Mouse (Mus musculus) lung, embryonic 16.5 days (tissue): ENCODE measurements at regions not wholly inside any gene's neighbourhood (a gene's known extent, or its start where the extent isn't known, plus 50 kb on each side); places are given as distances from the start of the nearest gene placed in this dataset.

Experiments
- ATAC-seq: fragments of 200-750 bp; cut with Nextera tagmentation; 2 replicates; pipeline ENCODE4 v1.8.0; 2017; ENCODE audit warnings: low read depth, mild to moderate bottlenecking, moderate library complexity
- H3K27ac ChIP-seq: fragments of 300-500 bp; sonication (generic); 2 replicates; pipeline ENCODE4 v1.5.1; 2014; ENCODE audit warnings: mild to moderate bottlenecking, control low read depth, low read length
- H3K27me3 ChIP-seq: fragments of 300-500 bp; sonication (generic); 2 replicates; pipeline ENCODE4 v1.6.1; 2014; ENCODE audit warnings: low read depth, low read length, mixed read lengths; ENCODE audit not compliant: control insufficient read depth, insufficient read depth
- H3K36me3 ChIP-seq: fragments of 300-500 bp; sonication (generic); 2 replicates; pipeline ENCODE4 v1.6.1; 2014; ENCODE audit warnings: low read length; ENCODE audit not compliant: control insufficient read depth, insufficient read depth
- H3K4me1 ChIP-seq: fragments of 300-500 bp; sonication (generic); replicated peaks from 2 replicates; pipeline ENCODE4 v1.6.1; 2014; ENCODE audit warnings: low read length, mixed read lengths; ENCODE audit not compliant: control insufficient read depth, insufficient read depth
- H3K4me2 ChIP-seq: fragments of 300-500 bp; sonication (generic); 2 replicates; pipeline ENCODE4 v1.6.1; 2014; ENCODE audit warnings: low read depth, low read length, control low read depth
- H3K4me3 ChIP-seq: fragments of 300-500 bp; sonication (generic); 2 replicates; pipeline ENCODE4 v1.5.1; 2014; ENCODE audit warnings: mild to moderate bottlenecking, low read length, control low read depth
- H3K9ac ChIP-seq: fragments of 300-500 bp; sonication (generic); 2 replicates; pipeline ENCODE4 v1.6.1; 2014; ENCODE audit warnings: low read length, control low read depth
- H3K9me3 ChIP-seq: fragments of 300-500 bp; sonication (generic); 2 replicates; pipeline ENCODE4 v1.6.1; 2016; ENCODE audit warnings: low read length; ENCODE audit not compliant: control insufficient read depth
- WGBS: fragments of 180-500 bp; shearing (Covaris S2); extraction: QIAGEN DNeasy Blood & Tissue Kit; methylation state at CpG from one replicate; pipeline ENCODE4 v1.1.7; 2014; 5-methylcytosine and 5-hydroxymethylcytosine counted together

DNA sequence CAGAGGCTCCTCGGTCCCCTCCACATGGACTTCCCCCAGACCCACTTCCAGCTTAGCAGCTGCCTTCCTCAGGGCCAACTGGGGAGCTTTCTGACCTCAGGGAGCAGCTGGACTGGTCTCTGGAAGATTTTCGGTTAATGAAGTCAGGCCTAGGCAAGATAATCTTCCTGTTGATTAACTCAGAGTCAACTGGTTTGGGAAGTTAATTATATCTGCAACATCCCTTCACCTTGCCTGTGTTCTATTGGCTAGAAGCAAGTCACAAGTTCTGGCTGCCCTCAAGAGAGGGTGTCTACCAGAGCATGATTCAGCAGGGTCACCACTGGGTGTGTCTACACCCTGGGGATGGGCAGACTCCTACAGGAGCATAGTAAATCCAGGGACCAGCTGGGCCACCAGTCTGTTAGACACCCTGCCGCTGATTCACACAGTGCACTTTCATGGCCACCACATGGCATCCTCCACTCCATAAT, 53.9 kb upstream of the Maml3 start:
- H3K9ac ChIP-seq = no peak overlapping the region
- no peak for ATAC-seq
- no peaks in the 10 kb centered on the region for H3K36me3 ChIP-seq
- peaks cover 5% of the 10 kb centered on the region for H3K4me1 ChIP-seq
- no peak overlapping the region for H3K27ac ChIP-seq
- H3K27me3 ChIP-seq = no peaks in the 10 kb centered on the region
- 88% methylated on average over 3 of the region's 3 CpGs for WGBS
- no peak overlapping the region for H3K4me2 ChIP-seq
- peaks cover 6% of the 10 kb centered on the region for H3K9me3 ChIP-seq
- no peak overlapping the region for H3K4me3 ChIP-seq

DNA sequence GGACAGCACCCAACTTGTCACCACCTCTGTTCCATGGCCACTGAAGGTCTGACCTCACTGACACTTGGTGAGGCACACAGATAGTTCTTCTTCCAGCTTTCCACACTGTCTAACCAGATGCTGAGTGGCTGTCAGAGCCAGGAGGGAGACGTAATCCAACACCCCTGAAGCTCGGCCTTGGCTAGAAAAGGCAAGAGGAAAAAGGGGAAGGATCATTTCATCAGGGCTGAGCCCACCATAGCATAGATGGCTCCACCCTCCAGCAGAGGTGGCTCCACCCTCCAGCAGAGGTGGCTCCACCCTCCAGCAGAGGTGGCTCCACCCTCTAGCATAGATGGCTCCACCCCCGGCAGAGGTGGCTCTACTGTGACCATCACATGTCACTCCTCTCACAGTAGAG, 56.8 kb upstream of the Maml3 start:
- Histone ChIP-seq H3K9me3 (no peaks in the 10 kb centered on the region), H3K4me1 (peaks cover 6% of the 10 kb centered on the region), H3K27me3 (no peaks in the 10 kb centered on the region), H3K36me3 (no peaks in the 10 kb centered on the region), H3K4me2 (no peak overlapping the region), H3K27ac (no peak overlapping the region), H3K9ac (no peak overlapping the region), H3K4me3 (no peak overlapping the region)
- 40% methylated on average over 3 of the region's 3 CpGs for WGBS
- peak; percentile 88 for ATAC-seq

DNA sequence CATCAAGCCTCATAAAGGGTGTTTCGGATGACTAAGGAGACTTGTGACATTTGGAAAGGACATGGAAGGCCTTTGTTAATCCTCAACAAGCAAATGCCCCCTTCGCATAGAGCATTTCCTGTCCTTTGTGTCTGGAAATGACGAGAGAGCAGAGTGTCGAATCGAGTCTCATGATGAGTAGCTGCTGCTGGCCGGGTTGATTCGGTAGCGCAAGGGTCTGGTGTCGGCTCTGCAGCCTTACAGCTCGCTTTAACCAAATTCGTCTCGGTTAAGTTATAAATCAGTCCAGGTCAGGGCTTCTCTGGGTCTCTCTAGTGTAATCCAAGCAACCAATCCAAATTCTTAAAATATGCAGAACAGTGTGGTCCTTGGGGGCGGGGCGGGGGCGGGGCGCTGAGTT, 59.1 kb upstream of the Maml3 start:
- Histone ChIP-seq H3K4me1 (peaks cover 6% of the 10 kb centered on the region), H3K4me2 (peak overlapping the region; percentile 34), H3K4me3 (peak overlapping the region; percentile 14; the same call in 1 of the 2 replicates), H3K9me3 (no peaks in the 10 kb centered on the region), H3K27me3 (no peaks in the 10 kb centered on the region), H3K9ac (peak overlapping the region; percentile 48), H3K36me3 (no peaks in the 10 kb centered on the region), H3K27ac (peak overlapping the region; percentile 49)
- 43% methylated on average over 16 of the region's 16 CpGs for whole genome bisulfite sequencing
- ATAC-seq = peak; percentile 56

DNA sequence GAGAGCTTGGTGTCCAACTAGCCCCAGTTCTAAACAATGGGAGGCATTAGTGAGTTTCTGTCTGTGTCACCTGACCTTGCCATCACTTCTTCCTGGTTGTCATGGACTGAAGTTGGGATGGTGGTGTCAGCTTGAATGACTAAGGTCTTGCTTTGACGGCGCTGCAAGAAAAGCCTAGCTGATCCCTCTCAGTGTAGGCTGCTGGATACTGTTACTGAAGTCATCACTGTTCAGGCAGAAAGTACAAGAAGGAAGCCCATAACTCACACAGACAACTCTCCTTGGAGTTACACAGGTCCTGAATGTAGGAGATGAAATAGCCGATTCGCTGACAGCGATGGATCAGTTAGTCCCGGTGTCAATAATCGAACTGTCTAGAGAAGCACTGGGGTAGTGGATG, 62.5 kb upstream of the Maml3 start:
- Histone ChIP-seq H3K4me3 (no peak overlapping the region), H3K9me3 (no peaks in the 10 kb centered on the region), H3K4me2 (no peak overlapping the region), H3K9ac (no peak overlapping the region), H3K27me3 (no peaks in the 10 kb centered on the region), H3K36me3 (no peaks in the 10 kb centered on the region), H3K27ac (no peak overlapping the region), H3K4me1 (peaks cover 6% of the 10 kb centered on the region)
- 91% methylated on average over 7 of the region's 7 CpGs for WGBS
- ATAC-seq = no peak

DNA sequence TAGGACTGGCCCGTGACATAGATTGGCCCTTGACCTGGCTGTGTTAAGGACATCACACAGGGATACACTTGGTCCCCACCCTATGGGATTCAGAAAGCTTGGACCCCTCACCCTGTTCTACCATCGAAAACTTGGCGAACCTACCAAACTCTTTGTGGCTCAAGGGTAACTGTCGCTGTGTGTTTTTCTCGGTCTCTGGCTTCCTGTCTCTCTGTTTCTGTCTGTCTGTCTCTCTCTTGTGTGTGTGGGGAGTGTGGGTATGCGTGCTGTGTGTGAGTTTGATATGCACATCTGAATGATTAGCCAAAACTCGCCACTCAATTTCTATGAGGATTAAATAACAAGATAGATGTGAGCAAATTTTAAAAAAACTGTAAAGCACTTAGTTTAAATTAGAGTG, 66.0 kb upstream of the Maml3 start:
- Histone ChIP-seq H3K36me3 (no peaks in the 10 kb centered on the region), H3K4me1 (peaks cover 4% of the 10 kb centered on the region), H3K27ac (no peak overlapping the region), H3K4me3 (no peak overlapping the region), H3K27me3 (no peaks in the 10 kb centered on the region), H3K4me2 (no peak overlapping the region), H3K9ac (no peak overlapping the region), H3K9me3 (no peaks in the 10 kb centered on the region)
- ATAC-seq = no peak
- WGBS = 83% methylated on average over 7 of the region's 7 CpGs

DNA sequence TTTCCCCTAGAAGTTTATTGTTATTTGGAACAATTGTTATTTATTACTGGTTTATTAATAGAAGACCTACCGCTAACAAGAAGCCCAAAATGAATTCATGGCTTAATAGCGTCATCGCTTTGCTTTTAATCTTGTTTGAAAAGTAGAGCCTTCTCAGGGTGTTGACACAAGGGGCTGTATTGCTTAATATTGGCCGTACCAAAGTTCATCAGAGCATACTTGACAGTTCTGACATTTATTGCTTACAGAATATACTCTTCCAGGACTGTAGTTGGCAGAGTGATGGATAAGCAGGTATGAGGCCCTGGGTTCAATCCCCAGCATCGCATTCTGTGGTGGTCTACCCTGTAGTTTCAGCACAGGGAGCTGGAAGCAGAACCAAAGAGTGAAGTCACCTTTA, 66.4 kb upstream of the Maml3 start:
- H3K27ac ChIP-seq = no peak overlapping the region
- H3K36me3 ChIP-seq = no peaks in the 10 kb centered on the region
- no peak overlapping the region for H3K4me2 ChIP-seq
- peaks cover 8% of the 10 kb centered on the region for H3K4me1 ChIP-seq
- no peak overlapping the region for H3K9ac ChIP-seq
- no peaks in the 10 kb centered on the region for H3K9me3 ChIP-seq
- H3K27me3 ChIP-seq = no peaks in the 10 kb centered on the region
- ATAC-seq = no peak
- H3K4me3 ChIP-seq = no peak overlapping the region
- whole genome bisulfite sequencing = 77% methylated on average over 5 of the region's 5 CpGs

DNA sequence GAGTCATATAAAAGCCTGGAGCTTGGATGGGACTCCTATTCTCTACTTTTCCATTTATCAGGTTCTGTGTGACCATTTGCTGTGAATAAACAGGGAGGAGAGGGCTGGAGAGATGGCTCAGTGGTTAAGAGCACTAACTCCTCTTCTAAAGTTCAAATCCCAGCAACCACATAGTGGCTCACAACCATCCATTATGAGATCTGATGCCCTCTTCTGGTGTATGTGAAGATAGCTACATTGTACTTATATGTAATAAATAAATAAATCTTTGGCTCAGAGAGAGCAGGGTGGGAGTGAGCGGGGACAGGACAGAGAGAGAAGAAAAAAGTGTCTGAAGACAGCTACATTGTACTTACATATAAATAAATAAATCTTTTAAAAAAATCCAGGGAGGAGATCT, 68.6 kb upstream of the Maml3 start:
- H3K9me3 ChIP-seq = no peaks in the 10 kb centered on the region
- H3K9ac ChIP-seq = no peak overlapping the region
- no peak overlapping the region for H3K4me3 ChIP-seq
- no peaks in the 10 kb centered on the region for H3K27me3 ChIP-seq
- no peak overlapping the region for H3K4me2 ChIP-seq
- H3K36me3 ChIP-seq = no peaks in the 10 kb centered on the region
- no peak for ATAC-seq
- H3K27ac ChIP-seq = no peak overlapping the region
- peaks cover 13% of the 10 kb centered on the region for H3K4me1 ChIP-seq
- 85% methylated on average over 1 of the region's 1 CpGs for WGBS

DNA sequence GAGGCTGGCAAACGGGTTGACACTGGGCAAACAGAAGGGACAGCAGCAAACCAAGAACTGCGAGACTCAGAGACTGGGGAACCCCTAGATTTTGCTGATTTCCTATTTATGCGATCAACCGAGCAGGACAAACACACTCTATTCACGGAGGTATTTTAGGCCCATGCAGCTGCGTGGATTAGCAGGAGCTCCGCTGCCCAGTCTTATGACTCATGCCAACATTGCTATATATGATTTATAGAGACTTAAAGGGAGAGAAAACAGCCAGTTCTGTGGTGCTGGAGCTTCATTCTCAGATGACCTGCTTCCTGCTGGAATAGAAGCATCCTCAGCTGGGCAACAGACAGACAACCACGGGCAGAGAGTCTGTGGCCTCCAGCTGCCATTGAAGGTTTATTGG, 71.2 kb upstream of the Maml3 start:
- no peak for ATAC-seq
- H3K4me2 ChIP-seq = no peak overlapping the region
- H3K4me1 ChIP-seq = peaks cover 38% of the 10 kb centered on the region
- H3K9ac ChIP-seq = no peak overlapping the region
- H3K9me3 ChIP-seq = no peaks in the 10 kb centered on the region
- H3K4me3 ChIP-seq = no peak overlapping the region
- 51% methylated on average over 8 of the region's 8 CpGs for WGBS
- H3K27me3 ChIP-seq = no peaks in the 10 kb centered on the region
- no peak overlapping the region for H3K27ac ChIP-seq
- H3K36me3 ChIP-seq = no peaks in the 10 kb centered on the region

DNA sequence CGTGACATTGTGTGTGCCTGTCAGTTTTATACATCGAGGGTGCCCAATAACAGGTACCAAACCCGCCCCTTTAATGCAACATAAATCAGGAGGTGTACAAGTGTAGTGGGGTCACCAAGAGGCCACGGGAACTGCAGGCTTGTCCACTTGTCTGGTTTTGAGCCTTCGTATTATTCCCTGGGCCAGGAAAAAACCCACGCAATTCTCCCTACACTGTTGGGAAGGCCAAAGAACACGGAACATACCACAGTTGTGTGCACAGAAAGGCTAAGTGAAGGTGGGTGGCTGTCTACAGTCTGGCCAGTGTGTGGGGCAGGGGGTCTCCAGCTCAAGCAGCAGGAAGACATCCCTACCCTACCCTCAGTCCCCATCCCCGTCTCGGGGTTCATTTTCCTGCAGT, 74.0 kb upstream of the Maml3 start:
- Histone ChIP-seq H3K4me2 (peak overlapping the region; percentile 55), H3K9me3 (no peaks in the 10 kb centered on the region), H3K36me3 (no peaks in the 10 kb centered on the region), H3K4me1 (peaks cover 44% of the 10 kb centered on the region), H3K4me3 (no peak overlapping the region), H3K27ac (peak overlapping the region; percentile 97), H3K9ac (peak overlapping the region; percentile 62), H3K27me3 (no peaks in the 10 kb centered on the region)
- WGBS = 54% methylated on average over 9 of the region's 9 CpGs
- ATAC-seq = no peak

DNA sequence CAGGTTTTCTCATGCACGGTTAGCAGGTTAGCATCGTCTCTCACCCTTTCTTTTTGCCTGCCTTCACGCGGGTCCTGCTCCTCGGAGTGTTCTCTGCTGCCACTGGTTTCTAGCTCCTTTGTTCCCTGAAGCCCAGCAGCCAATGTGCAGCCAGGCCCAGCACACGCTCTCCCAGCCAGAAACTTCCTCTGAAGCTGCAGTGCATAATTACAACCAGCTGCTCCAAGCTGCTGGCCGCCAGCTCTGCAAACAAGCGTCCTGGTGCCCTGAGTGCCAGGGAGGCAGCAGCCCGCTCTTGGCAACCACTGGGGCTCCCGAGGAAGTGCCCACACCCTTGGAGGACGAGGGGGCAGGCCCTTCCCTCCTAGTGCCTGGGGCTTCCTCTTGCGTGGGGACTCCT, 74.8 kb upstream of the Maml3 start:
- H3K9me3 ChIP-seq = no peaks in the 10 kb centered on the region
- peaks cover 44% of the 10 kb centered on the region for H3K4me1 ChIP-seq
- WGBS = 2% methylated on average over 12 of the region's 12 CpGs
- H3K27ac ChIP-seq = peak overlapping the region; percentile 97
- no peaks in the 10 kb centered on the region for H3K27me3 ChIP-seq
- no peaks in the 10 kb centered on the region for H3K36me3 ChIP-seq
- peak overlapping the region; percentile 55 for H3K4me2 ChIP-seq
- peak overlapping the region; percentile 62 for H3K9ac ChIP-seq
- ATAC-seq = peak; percentile 74
- peak overlapping the region; percentile 27 for H3K4me3 ChIP-seq
